Mouse (Mus musculus) lung, adult 2 months (tissue): Measurements from ENCODE around the gene Zdbf2. TPM values are rescaled to one million over a fixed set of nuclear protein-coding genes. Genes with fewer than 3 reads are reported as not detected.
A peak's percentile ranks its signal among the peaks of the same experiment; 100 is the strongest.

Experiments
- DNase-seq: peaks from one replicate; pipeline ENCODE4 v3.0.0; 2022
- H3K4me1 ChIP-seq: fragments of 200-500 bp; 2 replicates; pipeline ENCODE4 v1.6.1; 2011; ENCODE audit warnings: low read length; ENCODE audit not compliant: control insufficient read depth, insufficient read depth
- H3K4me3 ChIP-seq: fragments of 200-500 bp; replicated peaks from 2 replicates; pipeline ENCODE3; 2011; ENCODE audit warnings: low read depth, mild to moderate bottlenecking, control low read depth, low read length; ENCODE audit errors: extremely low read depth
- CTCF ChIP-seq: fragments of 200-500 bp; IDR thresholded peaks from 2 replicates; pipeline ENCODE4 v1.5.1; 2011; ENCODE audit warnings: mild to moderate bottlenecking, low read length, control low read depth; ENCODE audit not compliant: insufficient read depth
- POLR2A ChIP-seq: fragments of 200-500 bp; IDR thresholded peaks from 2 replicates; pipeline ENCODE4 v1.6.1; 2011; ENCODE audit warnings: low read depth, mild to moderate bottlenecking, control low read depth, low read length, borderline replicate concordance; ENCODE audit errors: extremely low read depth
- WGBS: fragments of 180-500 bp; shearing (Covaris S2); methylation state at CpG from one replicate; pipeline ENCODE4 v1.1.7; 2018; 5-methylcytosine and 5-hydroxymethylcytosine counted together
- polyA plus RNA-seq: library from polyadenylated mRNA; depleted of rRNA; stranded (reverse); fragments of >200 nt; gene quantifications from 2 replicates; pipeline ENCODE4 v1.2.3, GENCODE M21; 2012; rRNA removed

The Zdbf2 gene
- polyA plus RNA-seq, result 0.19 and 0.33 TPM in 2 replicates

GRCm38 (mm10) chr1:63272741-63273338, at the start of gene Zdbf2:
Zdbf2 (plus strand) TSS chr1:63273265.
- no peaks in the 10 kb centered on the region for H3K4me1 ChIP-seq
- peak within 1 kb of the TSS; percentile 31 for H3K4me3 ChIP-seq
- WGBS, result 4% methylated on average over 48 of the region's 49 CpGs
- no peak for TF ChIP-seq CTCF
- no peak for TF ChIP-seq POLR2A
- DNase-seq, result no peak

GRCm38 (mm10) chr1:63225009-63225408, 48.1 kb upstream of the Zdbf2 start:
- no peak overlapping the region for H3K4me3 ChIP-seq
- no peak for DNase-seq
- TF ChIP-seq CTCF, result no peak
- no peak for TF ChIP-seq POLR2A
- WGBS, result 64% methylated on average over 4 of the region's 4 CpGs
- no peaks in the 10 kb centered on the region for H3K4me1 ChIP-seq

- DNase-seq, result no peak
- H3K4me3 ChIP-seq, result no peak overlapping the region
- TF ChIP-seq CTCF (no peak), POLR2A (no peak)
- no peaks in the 10 kb centered on the region for H3K4me1 ChIP-seq
- WGBS, result 18% methylated on average over 7 of the region's 7 CpGs
Measured at GRCm38 (mm10) chr1:63225890-63226289, 47.2 kb upstream of the Zdbf2 start.

- no peaks in the 10 kb centered on the region for H3K4me1 ChIP-seq
- no peak overlapping the region for H3K4me3 ChIP-seq
- no peak for DNase-seq
- no peak for TF ChIP-seq POLR2A
- TF ChIP-seq CTCF, result no peak
- WGBS, result 59% methylated on average over 5 of the region's 5 CpGs
Measured at GRCm38 (mm10) chr1:63227241-63227640, 45.8 kb upstream of the Zdbf2 start.

GRCm38 (mm10) chr1:63237371-63237770, 35.7 kb upstream of the Zdbf2 start:
- Histone ChIP-seq H3K4me1 (no peaks in the 10 kb centered on the region), H3K4me3 (no peak overlapping the region)
- no peak for TF ChIP-seq CTCF
- TF ChIP-seq POLR2A, result no peak
- WGBS, result 25% methylated on average over 5 of the region's 5 CpGs
- DNase-seq, result no peak

GRCm38 (mm10) chr1:63239305-63239704, 33.8 kb upstream of the Zdbf2 start:
- no peak for DNase-seq
- TF ChIP-seq POLR2A (no peak), CTCF (no peak)

GRCm38 (mm10) chr1:63239751-63240150, 33.3 kb upstream of the Zdbf2 start:
- TF ChIP-seq CTCF (no peak), POLR2A (no peak)
- DNase-seq, result no peak
- H3K4me3 ChIP-seq, result no peak overlapping the region
- H3K4me1 ChIP-seq, result no peaks in the 10 kb centered on the region
- 77% methylated on average over 8 of the region's 8 CpGs for WGBS

More at GRCm38 (mm10) chr1:63239305-63239704, 33.8 kb upstream of the Zdbf2 start:
- no peak overlapping the region for H3K4me3 ChIP-seq
- WGBS, result 56% methylated on average over 4 of the region's 4 CpGs
- H3K4me1 ChIP-seq, result no peaks in the 10 kb centered on the region

GRCm38 (mm10) chr1:63243854-63244253, 29.2 kb upstream of the Zdbf2 start:
- DNase-seq, result no peak
- WGBS, result 55% methylated on average over 4 of the region's 4 CpGs
- TF ChIP-seq CTCF, result no peak
- no peak for TF ChIP-seq POLR2A

GRCm38 (mm10) chr1:63246862-63247521, 26.1 kb upstream of the Zdbf2 start:
- WGBS, result 6% methylated on average over 16 of the region's 16 CpGs
- TF ChIP-seq POLR2A (no peak), CTCF (no peak)
- H3K4me1 ChIP-seq, result no peaks in the 10 kb centered on the region
- DNase-seq, result no peak
- H3K4me3 ChIP-seq, result no peak overlapping the region

More at GRCm38 (mm10) chr1:63243854-63244253, 29.2 kb upstream of the Zdbf2 start:
- Histone ChIP-seq H3K4me1 (no peaks in the 10 kb centered on the region), H3K4me3 (no peak overlapping the region)
